Mouse (Mus musculus) mesoderm, embryonic 11.5 days (tissue): ENCODE data around the gene Tle2.
A peak's percentile ranks its signal among the peaks of the same experiment; 100 is the strongest.

Experiments
- DNase-seq: peaks from one replicate; pipeline ENCODE4 v3.0.0-alpha.2; 2012; ENCODE audit warnings: low read depth, low spot score

Gene Tle2

GRCm38 (mm10) chr10:81574081-81575056 is at the start of gene Tle2:
Gene Tle2 (plus strand): TSS chr10:81574561.
- no peak for DNase-seq

GRCm38 (mm10) chr10:81525017-81525694 is 49.2 kb upstream of the Tle2 start:
- DNase-seq = no peak

- DNase-seq = peak; percentile 76
These were observed 47.6 kb upstream of the Tle2 start for GRCm38 (mm10) chr10:81526779-81527178.

- no peak for DNase-seq
These were observed 39.5 kb upstream of the Tle2 start for GRCm38 (mm10) chr10:81534826-81535225.

- DNase-seq = no peak
These were observed 37.6 kb upstream of the Tle2 start for GRCm38 (mm10) chr10:81536734-81537133.

- DNase-seq = no peak
These were observed 36.9 kb upstream of the Tle2 start for GRCm38 (mm10) chr10:81537429-81537828.

GRCm38 (mm10) chr10:81538321-81539048 is 35.9 kb upstream of the Tle2 start:
- DNase-seq = no peak

- DNase-seq = no peak
These were observed 33.0 kb upstream of the Tle2 start for GRCm38 (mm10) chr10:81541363-81541762.

- DNase-seq = no peak
These were observed 32.6 kb upstream of the Tle2 start for GRCm38 (mm10) chr10:81541803-81542202.

GRCm38 (mm10) chr10:81542727-81543460 is 31.5 kb upstream of the Tle2 start:
- no peak for DNase-seq

- DNase-seq = no peak
These were observed 30.7 kb upstream of the Tle2 start for GRCm38 (mm10) chr10:81543633-81544032.

GRCm38 (mm10) chr10:81544296-81545160 is 29.8 kb upstream of the Tle2 start:
- DNase-seq = no peak

GRCm38 (mm10) chr10:81545161-81545747 is 29.1 kb upstream of the Tle2 start, which contains the start of gene Gna11:
Gene Gna11 (minus strand): TSS chr10:81545190.
- DNase-seq = peak; percentile 100

GRCm38 (mm10) chr10:81546332-81546731 is 28.0 kb upstream of the Tle2 start:
- no peak for DNase-seq

GRCm38 (mm10) chr10:81546788-81547571 is 27.4 kb upstream of the Tle2 start:
- DNase-seq = no peak

GRCm38 (mm10) chr10:81548944-81549343 is 25.4 kb upstream of the Tle2 start:
- DNase-seq = no peak

- DNase-seq = peak; percentile 79
These were observed 24.1 kb upstream of the Tle2 start for GRCm38 (mm10) chr10:81550257-81550656.

- peak; percentile 82 for DNase-seq
These were observed 22.7 kb upstream of the Tle2 start for GRCm38 (mm10) chr10:81551597-81552102.

- no peak for DNase-seq
These were observed 21.1 kb upstream of the Tle2 start for GRCm38 (mm10) chr10:81553232-81553631.
